Mouse (Mus musculus): Measurements from ENCODE around the gene Arhgap17.

Gene Arhgap17

GRCm38 (mm10) chr7:123369759-123370481 lies at the start of gene Arhgap17, which contains the start of gene Lcmt1:
TSS of gene Arhgap17 (minus strand) at chr7:123369915.
TSS of gene Lcmt1 (plus strand) at chr7:123369784.
- H3K9me3 ChIP-seq (ENCODE audit: low read length) = no peaks in the 10 kb centered on the region
- no peak for TF ChIP-seq POU5F1 (IDR thresholded peaks at IDR 0.05; ENCODE audit: borderline replicate concordance, low read length)
- no peak for TF ChIP-seq NANOG (IDR thresholded peaks at IDR 0.05; ENCODE audit: borderline replicate concordance, low read length)
- H3K36me3 ChIP-seq (ENCODE audit: insufficient read depth, low read length) = peaks cover 9% of the 10 kb centered on the region; the same call in 1 of the 2 replicates
- H3K4me3 ChIP-seq (replicated peaks; ENCODE audit: low read length) = peak within 1 kb of the TSS; percentile 93
- no peaks in the 10 kb centered on the region for H3K27me3 ChIP-seq (ENCODE audit: insufficient read depth, low read length)
- H3K4me1 ChIP-seq (replicated peaks; ENCODE audit: low read depth, low read length) = peaks cover 48% of the 10 kb centered on the region

GRCm38 (mm10) chr7:123417661-123418060 lies 47.9 kb upstream of the Arhgap17 start:
- Histone ChIP-seq H3K36me3 (ENCODE audit: insufficient read depth, low read length) (peaks cover 70% of the 10 kb centered on the region), H3K4me1 (replicated peaks; ENCODE audit: low read depth, low read length) (no peaks in the 10 kb centered on the region), H3K9me3 (ENCODE audit: low read length) (no peaks in the 10 kb centered on the region), H3K27me3 (ENCODE audit: insufficient read depth, low read length) (no peaks in the 10 kb centered on the region), H3K4me3 (replicated peaks; ENCODE audit: low read length) (no peak overlapping the region)
- no peak for TF ChIP-seq NANOG (IDR thresholded peaks at IDR 0.05; ENCODE audit: borderline replicate concordance, low read length)
- TF ChIP-seq POU5F1 (IDR thresholded peaks at IDR 0.05; ENCODE audit: borderline replicate concordance, low read length) = no peak
- no peak for TF ChIP-seq CTCF (conservative IDR thresholded peaks at IDR 0.05; ENCODE audit: low read length)

DNA sequence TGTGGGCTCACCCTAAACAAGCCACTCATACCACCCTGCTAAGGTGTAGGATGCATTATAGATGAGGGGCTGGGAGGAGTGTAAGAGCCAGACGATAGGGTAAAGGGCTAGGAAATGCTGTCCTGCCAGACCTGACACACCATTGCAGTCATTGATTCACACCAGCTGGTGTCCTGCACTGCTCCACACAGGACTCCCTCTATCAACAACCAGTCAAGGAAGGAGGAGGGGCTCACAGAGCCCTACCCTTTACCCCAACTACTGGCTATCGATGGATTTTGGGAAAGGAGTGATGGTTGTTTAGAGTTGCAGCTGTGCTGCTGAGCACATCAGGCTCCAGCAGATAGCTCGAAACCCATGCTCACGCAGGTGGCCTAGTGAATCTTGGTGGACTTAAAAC lies 47.1 kb upstream of the Arhgap17 start:
- Histone ChIP-seq H3K4me1 (replicated peaks; ENCODE audit: low read depth, low read length) (no peaks in the 10 kb centered on the region), H3K27me3 (ENCODE audit: insufficient read depth, low read length) (no peaks in the 10 kb centered on the region), H3K4me3 (replicated peaks; ENCODE audit: low read length) (no peak overlapping the region), H3K9me3 (ENCODE audit: low read length) (no peaks in the 10 kb centered on the region), H3K36me3 (ENCODE audit: insufficient read depth, low read length) (peaks cover 69% of the 10 kb centered on the region)
- TF ChIP-seq CTCF (conservative IDR thresholded peaks at IDR 0.05; ENCODE audit: low read length) (no peak), NANOG (IDR thresholded peaks at IDR 0.05; ENCODE audit: borderline replicate concordance, low read length) (no peak)

DNA sequence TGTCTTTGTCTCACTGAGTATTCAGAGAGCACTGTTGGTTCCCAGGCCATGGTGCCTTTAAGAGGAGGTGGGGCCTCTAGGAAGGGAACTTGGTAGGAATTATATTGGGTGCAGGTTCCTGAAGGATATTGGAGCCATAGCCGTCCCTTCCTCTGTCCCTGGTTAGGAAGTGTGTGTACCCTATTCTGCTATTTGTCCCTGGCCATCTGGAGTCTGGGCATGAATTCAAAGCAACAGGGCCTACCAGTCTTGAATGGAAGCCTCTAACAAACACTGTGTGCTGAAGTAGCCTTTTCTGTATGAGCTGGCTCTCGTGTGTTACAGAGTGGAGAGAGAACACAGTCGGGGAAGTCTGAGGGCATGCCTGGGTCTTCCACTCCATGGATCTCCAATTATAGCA lies 42.4 kb upstream of the Arhgap17 start:
- Histone ChIP-seq H3K4me3 (replicated peaks; ENCODE audit: low read length) (no peak overlapping the region), H3K27me3 (ENCODE audit: insufficient read depth, low read length) (no peaks in the 10 kb centered on the region), H3K4me1 (replicated peaks; ENCODE audit: low read depth, low read length) (no peaks in the 10 kb centered on the region), H3K9me3 (ENCODE audit: low read length) (no peaks in the 10 kb centered on the region), H3K36me3 (ENCODE audit: insufficient read depth, low read length) (peaks cover 54% of the 10 kb centered on the region)
- TF ChIP-seq NANOG (IDR thresholded peaks at IDR 0.05; ENCODE audit: borderline replicate concordance, low read length) (no peak), CTCF (conservative IDR thresholded peaks at IDR 0.05; ENCODE audit: low read length) (no peak), POU5F1 (IDR thresholded peaks at IDR 0.05; ENCODE audit: borderline replicate concordance, low read length) (no peak)

- TF ChIP-seq NANOG (IDR thresholded peaks at IDR 0.05; ENCODE audit: borderline replicate concordance, low read length) = no peak
- no peak for TF ChIP-seq CTCF (conservative IDR thresholded peaks at IDR 0.05; ENCODE audit: low read length)
- no peak for TF ChIP-seq POU5F1 (IDR thresholded peaks at IDR 0.05; ENCODE audit: borderline replicate concordance, low read length)
- Histone ChIP-seq H3K36me3 (ENCODE audit: insufficient read depth, low read length) (peaks cover 63% of the 10 kb centered on the region), H3K4me3 (replicated peaks; ENCODE audit: low read length) (no peak overlapping the region), H3K4me1 (replicated peaks; ENCODE audit: low read depth, low read length) (no peaks in the 10 kb centered on the region), H3K9me3 (ENCODE audit: low read length) (no peaks in the 10 kb centered on the region), H3K27me3 (ENCODE audit: insufficient read depth, low read length) (no peaks in the 10 kb centered on the region)
Observed at GRCm38 (mm10) chr7:123411109-123411508, 41.4 kb upstream of the Arhgap17 start.

GRCm38 (mm10) chr7:123410502-123410901 lies 40.8 kb upstream of the Arhgap17 start:
- Histone ChIP-seq H3K4me1 (replicated peaks; ENCODE audit: low read depth, low read length) (no peaks in the 10 kb centered on the region), H3K36me3 (ENCODE audit: insufficient read depth, low read length) (peaks cover 69% of the 10 kb centered on the region), H3K27me3 (ENCODE audit: insufficient read depth, low read length) (no peaks in the 10 kb centered on the region), H3K9me3 (ENCODE audit: low read length) (no peaks in the 10 kb centered on the region), H3K4me3 (replicated peaks; ENCODE audit: low read length) (no peak overlapping the region)
- no peak for TF ChIP-seq CTCF (conservative IDR thresholded peaks at IDR 0.05; ENCODE audit: low read length)
- no peak for TF ChIP-seq POU5F1 (IDR thresholded peaks at IDR 0.05; ENCODE audit: borderline replicate concordance, low read length)
- TF ChIP-seq NANOG (IDR thresholded peaks at IDR 0.05; ENCODE audit: borderline replicate concordance, low read length) = no peak

- H3K36me3 ChIP-seq (ENCODE audit: insufficient read depth, low read length) = peaks cover 79% of the 10 kb centered on the region
- H3K4me3 ChIP-seq (replicated peaks; ENCODE audit: low read length) = no peak overlapping the region
- no peak for TF ChIP-seq POU5F1 (IDR thresholded peaks at IDR 0.05; ENCODE audit: borderline replicate concordance, low read length)
- TF ChIP-seq NANOG (IDR thresholded peaks at IDR 0.05; ENCODE audit: borderline replicate concordance, low read length) = no peak
- no peak for TF ChIP-seq CTCF (conservative IDR thresholded peaks at IDR 0.05; ENCODE audit: low read length)
- H3K9me3 ChIP-seq (ENCODE audit: low read length) = no peaks in the 10 kb centered on the region
- H3K4me1 ChIP-seq (replicated peaks; ENCODE audit: low read depth, low read length) = no peaks in the 10 kb centered on the region
- no peaks in the 10 kb centered on the region for H3K27me3 ChIP-seq (ENCODE audit: insufficient read depth, low read length)
Observed at GRCm38 (mm10) chr7:123406988-123407387, 37.3 kb upstream of the Arhgap17 start.

DNA sequence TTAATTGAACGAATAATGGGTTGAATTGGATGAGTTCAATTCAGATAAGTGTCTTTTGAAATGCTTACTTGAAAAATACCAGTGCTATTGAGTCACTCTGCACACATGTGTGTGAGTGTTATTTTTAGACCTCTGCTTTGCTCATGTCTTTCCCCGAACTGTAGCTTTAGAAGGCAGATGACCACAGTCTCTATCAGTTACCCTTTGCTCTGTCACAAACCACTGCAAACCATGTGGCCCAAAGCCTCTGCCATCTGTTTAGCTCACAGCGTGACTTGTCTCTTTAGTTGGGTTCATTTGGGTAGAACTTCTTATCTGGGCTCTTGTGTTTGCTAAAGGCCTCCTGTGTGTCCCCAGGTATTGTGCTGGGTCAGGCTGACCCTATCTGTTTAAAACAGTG lies 35.9 kb upstream of the Arhgap17 start:
- TF ChIP-seq POU5F1 (IDR thresholded peaks at IDR 0.05; ENCODE audit: borderline replicate concordance, low read length) (no peak), CTCF (conservative IDR thresholded peaks at IDR 0.05; ENCODE audit: low read length) (no peak), NANOG (IDR thresholded peaks at IDR 0.05; ENCODE audit: borderline replicate concordance, low read length) (no peak)
- H3K36me3 ChIP-seq (ENCODE audit: insufficient read depth, low read length) = peaks cover 80% of the 10 kb centered on the region

DNA sequence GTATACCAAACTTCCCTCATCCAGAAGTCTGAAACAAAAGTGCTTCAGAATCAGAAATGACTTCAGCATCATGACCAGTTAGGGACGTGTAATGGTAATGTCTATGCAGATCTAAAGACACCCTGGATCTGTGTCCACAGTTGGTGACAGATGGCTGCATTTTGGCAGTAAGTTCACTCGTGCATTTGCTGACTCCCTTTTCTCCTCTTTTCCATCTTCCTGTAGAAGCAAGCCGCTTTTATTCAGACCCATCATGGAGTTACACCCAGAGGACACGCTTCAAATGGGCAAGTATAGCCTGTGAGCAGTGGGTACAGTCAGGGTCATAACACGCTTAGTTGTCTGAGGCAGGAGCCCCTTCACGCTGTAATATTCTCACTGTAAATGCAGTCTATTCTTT lies 34.5 kb upstream of the Arhgap17 start:
- Histone ChIP-seq H3K27me3 (ENCODE audit: insufficient read depth, low read length) (no peaks in the 10 kb centered on the region), H3K36me3 (ENCODE audit: insufficient read depth, low read length) (peaks cover 89% of the 10 kb centered on the region), H3K4me3 (replicated peaks; ENCODE audit: low read length) (no peak overlapping the region), H3K4me1 (replicated peaks; ENCODE audit: low read depth, low read length) (no peaks in the 10 kb centered on the region), H3K9me3 (ENCODE audit: low read length) (no peaks in the 10 kb centered on the region)
- TF ChIP-seq POU5F1 (IDR thresholded peaks at IDR 0.05; ENCODE audit: borderline replicate concordance, low read length) = no peak
- no peak for TF ChIP-seq CTCF (conservative IDR thresholded peaks at IDR 0.05; ENCODE audit: low read length)
- no peak for TF ChIP-seq NANOG (IDR thresholded peaks at IDR 0.05; ENCODE audit: borderline replicate concordance, low read length)

More for the DNA sequence above, 35.9 kb upstream of the Arhgap17 start:
- no peaks in the 10 kb centered on the region for H3K4me1 ChIP-seq (replicated peaks; ENCODE audit: low read depth, low read length)
- H3K9me3 ChIP-seq (ENCODE audit: low read length) = no peaks in the 10 kb centered on the region
- no peak overlapping the region for H3K4me3 ChIP-seq (replicated peaks; ENCODE audit: low read length)
- no peaks in the 10 kb centered on the region for H3K27me3 ChIP-seq (ENCODE audit: insufficient read depth, low read length)

All from E14TG2a.4 (cell line).